Mouse (Mus musculus) urinary bladder, adult 2 months (tissue): ENCODE data around the gene Higd1c. TPM values are rescaled to one million over a fixed set of nuclear protein-coding genes. Genes with fewer than 3 reads are reported as not detected.

Source experiments
- polyA plus RNA-seq: library from polyadenylated mRNA; depleted of rRNA; stranded (reverse); fragments of >200 nt; gene quantifications from 2 replicates; pipeline ENCODE4 v1.2.3, GENCODE M21; 2012; rRNA removed

Gene Higd1c
- polyA plus RNA-seq, 1 experiment, result not detected

Other genes starting within 250 kb of the Higd1c start
- gene Atf1, start 136.7 kb upstream of the Higd1c start, polyA plus RNA-seq, result 34.3 and 35.9 TPM in 2 replicates
- gene Tmprss12, start 83.7 kb upstream of the Higd1c start, polyA plus RNA-seq, result not detected in 2 replicates
- 101 and 106 TPM in 2 replicates for gene Mettl7a1, start 60.4 kb upstream of the Higd1c start, polyA plus RNA-seq
- gene Mettl7a3, start 29.6 kb upstream of the Higd1c start, polyA plus RNA-seq, result 0.12 and 0.15 TPM in 2 replicates
- gene Methig1, start 11.4 kb upstream of the Higd1c start, polyA plus RNA-seq, result not detected in 2 replicates
- gene Mettl7a2, start 11.3 kb upstream of the Higd1c start, polyA plus RNA-seq, result 0.04 TPM in 1 of 2 replicates, not detected in the other
- not detected in 2 replicates for gene Gm5475, start 57.6 kb downstream of the Higd1c start, polyA plus RNA-seq
- 19.3 and 21.5 TPM in 2 replicates for gene Slc11a2, start 60.5 kb downstream of the Higd1c start, polyA plus RNA-seq
- 46.8 and 50.4 TPM in 2 replicates for gene Letmd1, start 104.5 kb downstream of the Higd1c start, polyA plus RNA-seq
- 3.2 and 3.8 TPM in 2 replicates for gene Csrnp2, start 130.9 kb downstream of the Higd1c start, polyA plus RNA-seq
- 14.4 and 15.4 TPM in 2 replicates for gene Tfcp2, start 187.5 kb downstream of the Higd1c start, polyA plus RNA-seq
- 14.4 and 23.0 TPM in 2 replicates for gene Pou6f1, start 235.4 kb downstream of the Higd1c start, polyA plus RNA-seq